ENCODE assay signal across 8 mouse cellular contexts in the genomic region with DNA sequence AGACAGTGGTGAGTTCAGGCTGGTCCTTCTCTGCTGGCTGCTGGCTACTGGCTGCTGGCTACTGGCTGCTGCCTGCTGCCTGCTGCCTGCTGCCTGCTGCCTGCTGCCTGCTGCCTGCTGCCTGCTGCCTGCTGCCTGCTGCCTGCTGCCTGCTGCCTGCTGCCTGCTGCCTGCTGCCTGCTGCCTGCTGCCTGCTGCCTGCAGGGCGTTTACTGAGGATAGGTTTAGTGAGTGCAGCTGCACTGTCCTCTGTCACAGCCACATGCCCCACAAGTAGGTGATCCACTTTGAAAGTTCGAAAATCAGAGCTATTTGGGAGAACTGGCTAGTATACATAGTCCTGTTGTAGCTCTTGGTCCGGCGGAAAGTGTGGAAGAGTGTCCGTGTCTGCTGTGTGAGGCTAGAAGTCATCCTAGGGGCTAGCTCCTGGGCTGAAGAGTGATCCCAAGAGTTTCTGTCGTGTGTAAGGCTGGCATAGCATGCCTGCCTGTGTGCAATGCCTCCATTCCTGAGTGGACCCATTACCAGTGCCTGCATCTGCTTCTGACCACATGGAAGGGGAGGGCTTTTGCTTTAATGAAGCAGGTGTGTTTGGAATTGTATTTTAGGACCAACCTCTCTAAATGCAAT. TPM values are rescaled to one million over a fixed set of nuclear protein-coding genes. Genes with fewer than 3 reads are reported as not detected.
DNase-seq lines count a peak whose midpoint lies in the region; ATAC-seq lines count a peak whose summit lies in the region.

No protein-coding gene starts in this region.

- 0 out of 2 replicates have a peak overlapping the region, but pooled peaks have one; percentile 2 for H3K27ac ChIP-seq in lung, embryonic 16.5 days (ENCODE audit: low read length)
- peak overlapping the region; percentile 48; the same call in 1 of the 2 replicates for H3K27ac ChIP-seq in hindbrain, embryonic 13.5 days
- H3K27ac ChIP-seq in macrophage: peak overlapping the region; percentile 72

- H3K9me3 ChIP-seq in lung, embryonic 16.5 days (ENCODE audit: control insufficient read depth, low read length): no peaks in the 10 kb centered on the region
- H3K9me3 ChIP-seq in hindbrain, embryonic 13.5 days: no peaks in the 10 kb centered on the region

- intact Hi-C loops in heart, postnatal 25 days (cut with DNase I): no loop called here
- intact Hi-C loops in left cerebral cortex, postnatal 4 days (cut with DNase I): loop anchor here (2.0 kb wide), 1 partner anchor 89 kb away; no protein-coding TSS in a partner anchor

- 70% methylated on average over 6 of the region's 6 CpGs for WGBS in lung, embryonic 16.5 days
- WGBS in hindbrain, embryonic 13.5 days: 79% methylated on average over 6 of the region's 6 CpGs
- 66% methylated on average over 6 of the region's 6 CpGs for WGBS in macrophage (ENCODE audit: missing documents)

- H3K27me3 ChIP-seq in lung, embryonic 16.5 days (ENCODE audit: control insufficient read depth, insufficient read depth, low read depth, low read length): no peaks in the 10 kb centered on the region
- H3K27me3 ChIP-seq in hindbrain, embryonic 13.5 days: no peaks in the 10 kb centered on the region

- ATAC-seq in lung, embryonic 16.5 days (ENCODE audit: low read depth): no peak
- ATAC-seq in hindbrain, embryonic 13.5 days (ENCODE audit: low FRiP score): no peak

- H3K9ac ChIP-seq in lung, embryonic 16.5 days (ENCODE audit: low read length): no peak overlapping the region
- H3K9ac ChIP-seq in hindbrain, embryonic 13.5 days: no peak overlapping the region

- peaks cover 19% of the 10 kb centered on the region for H3K4me1 ChIP-seq in lung, embryonic 16.5 days (replicated peaks; ENCODE audit: control insufficient read depth, insufficient read depth, low read length)
- peaks cover 24% of the 10 kb centered on the region for H3K4me1 ChIP-seq in hindbrain, embryonic 13.5 days (replicated peaks)

- no peak overlapping the region for H3K4me3 ChIP-seq in lung, embryonic 16.5 days (ENCODE audit: low read length)
- H3K4me3 ChIP-seq in hindbrain, embryonic 13.5 days: no peak overlapping the region
- no peak overlapping the region for H3K4me3 ChIP-seq in macrophage (ENCODE audit: inconsistent target)

- H3K79me2 ChIP-seq in macrophage (ENCODE audit: inconsistent target): peaks cover 36% of the 10 kb centered on the region; the same call in 1 of the 2 replicates

- peak; percentile 65 for DNase-seq in heart, adult 11 months
- DNase-seq in heart, postnatal 25 days (ENCODE audit: low spot score): no peak
- no peak for DNase-seq in lung, adult 18-20 months
- DNase-seq in embryo, embryonic 11 days: no peak
- no peak for DNase-seq in left cerebral cortex, postnatal 4 days

- no peak overlapping the region for H3K4me2 ChIP-seq in lung, embryonic 16.5 days (ENCODE audit: low read depth, low read length)
- no peak overlapping the region for H3K4me2 ChIP-seq in hindbrain, embryonic 13.5 days

- peaks cover 6% of the 10 kb centered on the region; the same call in 1 of the 2 replicates for H3K36me3 ChIP-seq in lung, embryonic 16.5 days (ENCODE audit: control insufficient read depth, insufficient read depth, low read length)
- H3K36me3 ChIP-seq in hindbrain, embryonic 13.5 days: peaks cover 3% of the 10 kb centered on the region; the same call in 1 of the 2 replicates
- peaks cover 9% of the 10 kb centered on the region; the same call in 1 of the 2 replicates for H3K36me3 ChIP-seq in macrophage (ENCODE audit: inconsistent target)

RNA-seq across cellular contexts. Expression of a gene that starts 45.2 kb away (rescaled TPM):
- 10 to 100 TPM; 30.9 to 33.2 TPM for total RNA-seq in heart, postnatal 25 days (2021)
- 23.8 and 25.1 TPM in 2 replicates for polyA plus RNA-seq in lung, embryonic 16.5 days (2015; fragmentation: Nextera tagmentation; extraction: Ambion mirVana)
- polyA plus RNA-seq in hindbrain, embryonic 13.5 days (2015; fragmentation: Nextera tagmentation; extraction: Ambion mirVana): 7.5 and 8.4 TPM in 2 replicates
- 100 to 1,000 TPM in 4 of 26 experiments, 10 to 100 TPM in 22; 41.9 to 208 (median 75.3) TPM for total RNA-seq in macrophage (2018; cell fraction: chromatin; rRNA removed)
- total RNA-seq in macrophage (2018; cell fraction: cytosol; rRNA removed): 100 to 1,000 TPM in 12 of 26 experiments, 10 to 100 TPM in 14; 50.3 to 124 (median 79.9) TPM
- total RNA-seq in macrophage (2018; cell fraction: nucleus; rRNA removed): 10 to 100 TPM; 41.7 to 89.2 (median 65.9) TPM
- 68.0 to 101 TPM (median 94.1 TPM) in 3 replicates for polyA plus RNA-seq in macrophage (2018)
- 10 to 100 TPM; 10.2 to 10.4 TPM for total RNA-seq in left cerebral cortex, postnatal 4 days (2021)

RNA-seq across cellular contexts. Expression of a gene that starts 54.8 kb away (rescaled TPM):
- total RNA-seq in heart, postnatal 25 days (2021): 10 to 100 TPM; 41.6 to 48.5 TPM
- polyA plus RNA-seq in lung, embryonic 16.5 days (2015; fragmentation: Nextera tagmentation; extraction: Ambion mirVana): 2.5 and 3.2 TPM in 2 replicates
- polyA plus RNA-seq in hindbrain, embryonic 13.5 days (2015; fragmentation: Nextera tagmentation; extraction: Ambion mirVana): 0.74 and 1.1 TPM in 2 replicates
- total RNA-seq in macrophage (2018; cell fraction: chromatin; rRNA removed): 10 to 100 TPM in 23 of 26 experiments, 1 to 10 TPM in 3; 7.5 to 79.6 (median 43.2) TPM
- total RNA-seq in macrophage (2018; cell fraction: cytosol; rRNA removed): 10 to 100 TPM in 6 of 26 experiments, 1 to 10 TPM in 20; 3.9 to 11.1 (median 8.9) TPM
- 10 to 100 TPM in 20 of 26 experiments, 1 to 10 TPM in 6; 6.4 to 47.9 (median 19.5) TPM for total RNA-seq in macrophage (2018; cell fraction: nucleus; rRNA removed)
- polyA plus RNA-seq in macrophage (2018): 6.0 to 14.0 TPM (median 7.9 TPM) in 3 replicates
- total RNA-seq in left cerebral cortex, postnatal 4 days (2021): 10 to 100 TPM in 1 of 2 experiments, 1 to 10 TPM in 1; 9.7 to 13.3 TPM

Comparison
In these comparisons a context has a peak if more than half of its experiments do, and no peak if none do; other contexts are left out.
1. H3K27ac ChIP-seq: peak in every context shown above with its lines; median percentile 72 in macrophage; 48 in hindbrain, embryonic 13.5 days; 2 in lung, embryonic 16.5 days.